Mouse (Mus musculus) adrenal gland, postnatal 25 days (tissue): ENCODE measurements around the gene Clmp. TPM values are rescaled to one million over a fixed set of nuclear protein-coding genes. Genes with fewer than 3 reads are reported as not detected.
A peak's percentile ranks its signal among the peaks of the same experiment; 100 is the strongest.
"Not testable (repeated sequence)": the region's sequence is repeated elsewhere in the genome, so short reads cannot be mapped to it uniquely, and the experiment has no call there.

Experiments
- DNase-seq: peaks from one replicate; pipeline ENCODE4 v3.0.0; 2021; ENCODE audit warnings: mixed read lengths
- total RNA-seq: library from RNA; stranded (reverse); gene quantifications from 2 replicates; pipeline ENCODE4 v1.2.3, GENCODE M21; 2021

Clmp gene
- total RNA-seq, 1 experiment from 2014 or later = 2.8 TPM

- DNase-seq = not testable (repeated sequence)
These were observed 116.7 kb downstream of the Clmp start for GRCm38 (mm10) chr9:40802533-40802875.

DNA sequence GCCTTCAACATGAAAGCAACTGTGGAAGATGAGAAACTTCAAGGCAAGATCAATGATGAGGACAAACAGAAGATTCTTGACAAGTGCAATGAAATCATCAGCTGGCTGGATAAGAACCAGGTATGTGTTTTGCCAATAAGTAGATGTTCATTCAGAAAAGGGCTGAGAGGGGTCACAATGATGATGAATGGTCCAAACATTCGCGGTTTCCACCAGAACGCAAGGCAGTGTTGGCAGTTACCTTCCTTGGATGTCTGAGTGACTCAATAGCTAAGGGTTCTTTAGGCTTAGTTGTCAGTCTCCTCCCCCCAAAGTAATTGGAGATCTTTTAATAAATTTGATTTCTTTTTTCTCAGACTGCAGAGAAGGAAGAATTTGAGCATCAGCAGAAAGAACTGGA is 118.8 kb downstream of the Clmp start:
- DNase-seq = not testable (repeated sequence)

GRCm38 (mm10) chr9:40805263-40805662 is 119.5 kb downstream of the Clmp start:
- peak; percentile 61 for DNase-seq

GRCm38 (mm10) chr9:40806440-40807288 is 120.9 kb downstream of the Clmp start:
- peak; percentile 28 for DNase-seq

- DNase-seq = no peak
These were observed 121.6 kb downstream of the Clmp start for GRCm38 (mm10) chr9:40807289-40807920.

GRCm38 (mm10) chr9:40808061-40808906 is 122.5 kb downstream of the Clmp start:
- no peak for DNase-seq

- no peak for DNase-seq
These were observed 123.1 kb downstream of the Clmp start for GRCm38 (mm10) chr9:40808907-40809280.

DNA sequence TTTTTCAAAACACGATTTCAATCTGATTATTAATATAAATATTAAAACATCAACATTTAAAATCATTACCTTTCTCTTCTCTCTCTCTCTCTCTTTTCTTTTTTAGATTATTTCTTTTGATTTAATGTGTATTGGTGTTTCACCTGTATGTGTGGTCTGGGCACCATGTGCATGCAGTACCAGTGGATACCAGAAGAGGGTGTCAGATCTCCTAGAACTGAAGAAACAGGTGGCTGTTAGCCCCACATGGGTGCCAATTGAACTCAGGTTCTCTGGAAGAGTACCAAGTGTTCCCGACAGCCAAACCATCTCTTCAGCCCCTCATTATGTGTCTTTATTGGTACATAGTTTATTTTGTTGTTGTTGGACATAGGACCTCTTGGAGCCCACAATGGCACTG is 126.1 kb downstream of the Clmp start:
- no peak for DNase-seq

DNA sequence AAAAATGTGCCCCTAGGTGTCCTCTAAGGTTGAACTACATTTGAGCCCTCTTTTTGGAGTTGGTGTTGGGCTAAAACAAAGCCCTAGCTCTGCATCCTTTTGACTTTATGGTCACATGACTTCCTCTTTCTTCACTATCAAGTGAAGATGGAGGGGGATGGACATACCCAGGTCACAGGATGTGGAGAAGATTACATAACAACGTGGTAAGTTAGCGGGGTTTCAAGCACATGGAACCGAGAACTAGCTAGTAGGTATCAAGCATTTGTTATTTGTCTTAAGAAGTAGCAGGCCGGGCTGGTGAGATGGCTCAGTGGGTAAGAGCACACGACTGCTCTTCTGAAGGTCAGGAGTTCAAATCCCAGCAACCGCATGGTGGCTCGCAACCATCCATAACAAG is 128.3 kb downstream of the Clmp start:
- DNase-seq = no peak

- no peak for DNase-seq
These were observed 131.7 kb downstream of the Clmp start for GRCm38 (mm10) chr9:40817325-40818028.

- DNase-seq = no peak
These were observed 139.8 kb downstream of the Clmp start for GRCm38 (mm10) chr9:40825601-40826000.

- no peak for DNase-seq
These were observed 141.6 kb downstream of the Clmp start for GRCm38 (mm10) chr9:40827366-40827765.

- DNase-seq = peak; percentile 84
These were observed 148.8 kb downstream of the Clmp start for GRCm38 (mm10) chr9:40834569-40834968.

Other genes with a start within 250 kb of the Clmp start
- 947 and 1,142 TPM in 2 replicates for gene Gramd1b, start 154.6 kb upstream of the Clmp start, total RNA-seq
- not detected in 2 replicates for gene Gm21915, start 15.3 kb upstream of the Clmp start, total RNA-seq
- 1,395 and 2,721 TPM in 2 replicates for gene Hspa8, start 115.0 kb downstream of the Clmp start, total RNA-seq
- gene Bsx, start 188.2 kb downstream of the Clmp start, total RNA-seq = not detected in 2 replicates